Mouse (Mus musculus): ENCODE results near the gene F3.
A peak's percentile ranks its signal among the peaks of the same experiment; 100 is the strongest.

Gene F3

GRCm38 (mm10) chr3:121710894-121711531 is 12.3 kb upstream of the F3 start:
- no peak for DNase-seq

DNA sequence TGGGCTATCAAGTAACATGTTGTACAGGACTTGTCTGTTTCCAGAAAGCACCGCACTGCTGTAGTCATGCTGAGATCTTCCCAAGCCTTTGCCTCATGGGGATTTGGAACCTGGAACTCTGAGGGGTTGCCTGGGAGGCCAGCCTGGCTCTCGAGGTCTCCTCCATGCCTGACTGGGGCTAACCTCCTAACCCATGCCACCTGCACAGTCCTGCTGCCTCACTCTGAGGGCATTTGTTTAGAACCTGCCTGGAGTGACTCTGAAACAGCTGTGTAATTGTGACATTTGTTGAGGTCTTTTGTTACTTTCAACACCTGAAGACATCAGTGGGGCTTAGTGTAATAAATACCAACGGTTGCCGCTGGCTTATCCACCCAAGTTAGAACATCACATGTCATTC is 11.1 kb upstream of the F3 start:
- no peak for DNase-seq

DNA sequence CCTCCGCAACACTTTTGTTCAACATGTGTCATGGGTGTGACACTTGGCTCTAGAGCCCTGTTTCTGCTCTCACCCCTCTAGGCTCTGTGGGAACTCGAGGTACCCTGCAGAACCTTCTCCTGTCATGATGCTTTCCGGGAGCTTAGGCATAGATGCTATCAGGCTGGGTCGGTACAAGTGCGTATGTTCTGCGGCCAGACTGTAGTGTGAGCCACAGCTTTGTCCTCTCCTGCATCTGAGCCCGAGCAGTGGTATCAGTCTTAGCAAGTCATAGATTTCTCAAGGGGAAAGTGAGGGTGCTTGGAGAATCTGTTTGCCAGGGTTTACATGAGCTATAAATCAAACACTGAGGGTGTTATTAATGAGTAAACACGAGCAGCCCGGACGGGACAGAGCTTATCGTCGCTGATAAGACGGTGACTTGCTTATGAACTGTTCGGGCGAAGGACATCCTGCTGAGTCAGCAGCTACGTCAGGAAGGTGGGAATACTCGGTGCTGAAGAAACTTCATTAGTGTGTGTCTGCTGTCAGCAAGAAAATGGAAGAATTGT is 10.1 kb upstream of the F3 start:
- no peak for DNase-seq

DNA sequence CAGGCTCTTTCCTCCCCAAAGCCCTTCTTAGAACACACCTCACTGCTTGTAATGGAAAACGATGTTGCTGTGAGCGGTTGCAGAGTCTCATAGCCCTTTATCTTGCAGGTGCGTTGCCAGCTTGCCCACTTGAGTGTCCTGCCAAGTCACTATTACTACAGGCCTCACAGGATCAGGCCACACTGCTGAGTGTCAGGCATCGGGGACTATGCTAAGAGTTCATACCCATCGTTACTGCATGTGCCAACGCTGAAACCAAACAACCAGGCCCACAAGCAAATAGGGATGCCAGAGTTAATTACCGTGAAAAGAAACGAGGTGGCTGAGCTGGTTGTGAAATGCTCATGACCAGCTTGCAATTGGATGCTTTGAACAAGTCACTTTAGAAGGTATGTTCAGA is 9.5 kb upstream of the F3 start:
- DNase-seq: no peak

- DNase-seq: no peak
These were observed 8.9 kb upstream of the F3 start for GRCm38 (mm10) chr3:121714461-121714860.

GRCm38 (mm10) chr3:121715336-121715735 is 8.0 kb upstream of the F3 start:
- no peak for DNase-seq

- no peak for DNase-seq
These were observed 7.4 kb upstream of the F3 start for GRCm38 (mm10) chr3:121715741-121716459.

DNA sequence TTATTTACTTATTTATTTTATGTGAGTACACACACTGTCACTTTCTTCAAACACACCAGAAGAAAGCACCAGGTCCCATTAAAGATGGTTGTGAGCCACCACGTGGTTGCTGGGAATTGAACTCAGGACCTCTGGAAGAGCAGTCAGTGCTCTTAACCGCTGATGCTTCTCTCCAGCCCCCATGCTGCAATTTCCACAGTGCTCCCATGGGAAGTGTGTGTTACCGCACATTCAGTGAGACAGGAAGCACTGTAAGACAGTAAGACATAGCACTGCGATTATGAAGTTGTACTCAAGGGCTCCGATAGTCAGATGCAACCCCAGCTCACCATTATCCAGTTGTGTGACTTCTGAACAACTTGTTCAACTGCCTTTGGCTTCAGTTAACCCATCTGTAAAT is 6.9 kb upstream of the F3 start:
- DNase-seq: no peak

GRCm38 (mm10) chr3:121718679-121719078 is 4.7 kb upstream of the F3 start:
- no peak for DNase-seq

DNA sequence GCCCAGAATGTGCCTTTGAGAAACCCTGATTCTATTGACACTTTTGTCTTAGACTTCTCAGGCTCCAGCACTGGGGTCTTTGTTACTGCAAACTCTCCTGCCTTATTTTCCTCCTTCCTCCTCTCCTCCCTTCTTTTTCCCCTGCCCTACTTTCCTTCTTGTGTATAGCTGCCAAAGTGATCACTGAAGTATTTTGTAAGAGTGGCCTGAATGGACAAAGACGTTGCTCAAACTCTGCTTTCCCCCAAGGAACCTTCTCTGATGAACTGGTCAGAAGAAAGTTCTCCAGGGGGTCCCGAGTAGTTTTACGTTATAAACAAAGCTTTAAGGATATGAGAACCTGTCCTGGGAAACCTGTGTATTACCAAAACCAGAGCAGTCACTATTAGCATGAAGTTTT is 3.6 kb upstream of the F3 start:
- DNase-seq: no peak

- no peak for DNase-seq
These were observed 2.3 kb upstream of the F3 start for GRCm38 (mm10) chr3:121720801-121721690.

DNA sequence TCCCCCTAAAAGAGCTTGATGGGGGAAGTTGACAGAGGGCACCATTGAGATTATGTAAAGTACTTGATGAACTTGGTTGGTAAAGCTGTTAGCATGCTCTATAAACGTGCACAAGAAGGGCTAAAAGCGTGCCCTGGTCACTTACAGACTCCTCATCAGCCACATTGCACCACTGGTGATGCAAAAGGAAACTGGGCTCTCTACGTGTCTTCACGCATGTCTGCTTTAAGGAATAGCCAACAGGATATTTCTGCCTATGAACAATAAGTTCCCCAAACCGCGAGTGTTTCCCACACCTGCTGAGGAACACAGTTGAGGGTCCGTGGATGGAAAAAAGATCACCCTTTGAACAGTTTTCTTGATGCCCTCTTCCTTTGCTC is 1.7 kb upstream of the F3 start:
- DNase-seq: no peak

- DNase-seq: no peak
These were observed 709 bp downstream of the F3 start for GRCm38 (mm10) chr3:121723968-121724524.

DNA sequence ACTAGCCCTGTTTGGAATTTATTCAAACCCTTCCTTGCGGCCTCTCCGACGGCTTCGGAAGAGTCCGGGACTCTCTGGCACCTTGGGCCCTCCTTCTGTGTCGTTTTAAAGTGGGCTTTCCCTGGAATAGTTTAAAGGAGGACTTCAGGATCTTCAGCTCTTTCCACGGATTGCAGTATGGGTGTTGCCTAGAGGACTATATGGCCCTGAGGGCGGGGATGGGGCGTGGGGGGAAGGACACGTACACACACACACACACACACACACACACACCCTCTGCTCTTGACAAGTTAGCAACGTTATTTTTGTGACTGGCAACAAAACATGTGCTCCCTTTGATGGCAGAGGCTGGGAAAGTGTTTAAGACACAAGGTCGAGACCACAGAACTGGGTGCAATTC is 1.2 kb downstream of the F3 start:
- no peak for DNase-seq

DNA sequence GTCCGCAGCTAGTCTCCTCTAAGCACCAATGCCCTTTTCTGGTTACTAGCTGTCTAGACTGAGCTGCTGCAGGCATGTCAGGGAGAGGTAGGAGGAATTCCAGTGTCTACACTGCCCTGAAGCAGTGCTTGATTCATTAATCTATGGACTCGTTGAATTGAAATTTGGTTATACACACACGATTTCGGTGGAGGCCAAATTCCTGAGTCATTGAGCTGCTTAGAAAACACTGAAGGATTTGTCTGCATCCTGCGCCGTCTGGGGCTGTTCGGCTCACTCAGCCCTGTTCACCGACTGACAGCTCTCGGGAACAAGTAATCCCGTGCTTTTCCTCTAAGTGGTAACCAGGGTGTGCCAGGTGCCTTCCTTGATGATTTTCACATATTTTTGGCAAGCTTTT is 2.3 kb downstream of the F3 start:
- no peak for DNase-seq

DNA sequence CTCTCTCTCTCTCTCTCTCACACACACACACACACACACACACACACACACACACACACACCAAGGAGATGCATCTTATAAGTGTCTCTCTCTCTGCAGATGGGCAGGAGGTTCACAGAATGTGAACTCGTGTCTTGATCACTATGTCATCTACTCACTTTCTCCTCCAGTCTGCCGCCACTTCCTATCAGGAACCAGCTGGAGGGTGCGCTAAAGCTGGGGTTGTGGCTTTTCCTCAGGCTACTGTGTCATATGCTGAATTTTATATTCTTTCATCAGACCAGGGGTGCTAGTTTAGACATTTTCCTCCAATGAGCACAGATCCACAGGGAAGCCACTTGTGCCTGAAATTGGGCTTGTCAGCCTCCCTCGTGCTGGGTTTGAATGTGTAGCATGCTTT is 6.3 kb downstream of the F3 start:
- DNase-seq: no peak

GRCm38 (mm10) chr3:121735542-121735941 is 12.2 kb downstream of the F3 start:
- no peak for DNase-seq

DNA sequence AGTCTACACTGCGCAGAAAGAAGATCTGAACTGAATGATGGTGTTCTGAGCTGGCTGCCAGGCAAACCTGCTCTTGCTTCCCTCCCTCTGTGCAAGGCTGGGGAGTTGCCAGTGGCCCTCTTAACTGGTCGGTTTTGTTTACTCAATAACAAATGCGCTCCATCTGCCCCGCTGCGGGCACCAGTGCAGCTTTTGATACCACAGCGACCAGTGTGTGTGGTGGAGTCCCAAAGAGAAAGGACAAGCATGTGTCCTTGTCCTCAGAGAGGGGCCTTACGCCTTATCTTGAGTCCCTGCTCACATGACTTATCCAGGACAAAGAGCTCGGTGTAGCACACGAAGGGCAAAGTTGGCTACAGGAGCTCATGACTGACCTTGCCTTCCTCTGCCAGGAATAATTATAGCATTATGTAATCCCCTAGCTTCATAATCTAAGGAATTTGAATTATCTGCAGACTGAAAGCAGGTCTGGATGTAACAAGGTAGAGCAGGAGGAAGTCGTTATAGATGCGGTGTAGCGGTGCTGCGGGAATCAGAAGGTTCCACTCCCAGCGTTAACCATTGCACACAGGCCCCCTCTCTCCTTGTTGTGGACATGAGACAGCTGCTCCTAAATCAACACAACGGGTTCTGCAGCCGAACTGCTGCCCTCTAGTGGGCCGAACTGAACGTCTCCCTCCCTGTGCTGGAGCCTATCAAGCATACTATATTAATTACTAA is 12.8 kb downstream of the F3 start:
- peak; percentile 91 for DNase-seq

GRCm38 (mm10) chr3:121737453-121737852 is 14.1 kb downstream of the F3 start:
- peak; percentile 57 for DNase-seq

- DNase-seq: no peak
These were observed 14.6 kb downstream of the F3 start for GRCm38 (mm10) chr3:121737901-121738300.

DNA sequence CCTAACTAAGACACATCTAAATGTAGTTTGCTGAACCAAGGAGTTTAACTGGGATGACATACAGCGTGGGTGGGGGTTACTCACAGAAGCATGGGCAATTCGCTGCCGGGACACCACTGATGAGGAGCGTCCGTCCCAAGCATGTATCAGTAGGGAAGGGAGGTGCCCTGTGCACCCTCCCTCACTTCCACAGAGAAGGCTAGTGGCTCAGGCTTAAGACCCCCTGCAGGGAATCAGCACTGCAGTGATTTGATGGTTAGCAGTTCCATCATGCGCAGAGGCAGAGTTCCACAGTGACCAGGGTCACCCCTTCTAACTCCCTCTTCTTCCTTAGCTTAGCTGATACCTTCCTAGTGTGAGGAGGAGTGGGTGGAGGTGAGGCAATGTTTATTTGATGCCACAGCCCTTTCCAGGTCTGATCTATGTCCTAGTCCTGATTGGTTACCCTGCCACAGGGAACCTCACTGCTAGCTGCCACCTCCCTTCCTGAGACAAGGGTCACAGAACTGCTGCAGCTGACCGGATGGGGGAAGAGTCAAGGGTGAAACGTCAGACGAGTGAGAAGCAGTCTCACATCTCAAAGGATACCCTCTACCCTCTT is 15.5 kb downstream of the F3 start:
- no peak for DNase-seq

Data from kidney, postnatal 10 days (tissue).